Mouse (Mus musculus) liver, embryonic 14.5 days (tissue): ENCODE data around the gene Ms4a6c.

Experiments
- CTCF ChIP-seq: IDR thresholded peaks from 2 replicates; pipeline ENCODE4 v1.5.1; 2016; ENCODE audit warnings: antibody characterized with exemption, low read depth, control low read depth
- EP300 ChIP-seq: IDR thresholded peaks from 2 replicates; pipeline ENCODE4 v1.6.1; 2016; ENCODE audit warnings: antibody characterized with exemption, low read depth

- no peak for TF ChIP-seq CTCF
- TF ChIP-seq EP300 = no peak
Measured at GRCm38 (mm10) chr19:11520146-11520545, 51.0 kb downstream of the Ms4a6c start.
